Mouse (Mus musculus): ENCODE results near the gene Nsun4. TPM values are rescaled to one million over a fixed set of nuclear protein-coding genes. Genes with fewer than 3 reads are reported as not detected.

Nsun4 gene
- total RNA-seq, 4 experiments from 2014 or later = 10.6 to 11.8 (median 11.7) TPM

GRCm38 (mm10) chr4:116048130-116048920 lies 5.4 kb downstream of the Nsun4 start:
- no peak for DNase-seq (ENCODE audit: low spot score in 2 of 2)

DNA sequence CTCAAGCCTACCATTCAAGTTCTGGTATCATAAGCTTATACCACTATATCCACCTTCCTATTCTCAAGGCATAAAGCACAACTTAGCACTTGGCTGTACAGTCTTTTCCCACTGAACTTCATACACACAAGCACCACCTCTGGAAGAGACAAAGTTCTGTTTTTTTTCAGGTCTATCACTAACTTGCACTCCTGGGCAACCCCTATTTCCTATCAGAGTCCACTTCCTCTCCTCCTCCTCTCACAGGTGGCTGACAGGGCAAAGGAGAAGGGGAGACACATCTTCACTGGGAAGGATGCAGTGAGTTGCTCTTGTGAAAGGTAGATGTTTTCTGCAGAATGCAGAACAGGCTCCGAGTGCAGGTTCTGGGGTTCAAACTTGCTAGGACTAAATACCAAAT lies 6.0 kb downstream of the Nsun4 start:
- DNase-seq (ENCODE audit: low spot score in 2 of 2) = no peak

- DNase-seq (ENCODE audit: low spot score in 2 of 2) = no peak
These were observed 7.1 kb downstream of the Nsun4 start for GRCm38 (mm10) chr4:116046604-116047003.

GRCm38 (mm10) chr4:116042186-116042585 lies 11.5 kb downstream of the Nsun4 start:
- DNase-seq (ENCODE audit: low spot score in 2 of 2) = no peak

GRCm38 (mm10) chr4:116040466-116040865 lies 13.2 kb downstream of the Nsun4 start:
- no peak for DNase-seq (ENCODE audit: low spot score in 2 of 2)

- DNase-seq (ENCODE audit: low spot score in 2 of 2) = peak in 1 of 2 experiments; percentile 42
These were observed 20.3 kb downstream of the Nsun4 start for GRCm38 (mm10) chr4:116033374-116033773.

GRCm38 (mm10) chr4:116032906-116033305 lies 20.8 kb downstream of the Nsun4 start:
- DNase-seq (ENCODE audit: low spot score in 2 of 2) = no peak

GRCm38 (mm10) chr4:116017902-116018746 lies 35.6 kb downstream of the Nsun4 start, which contains the start of gene Faah:
TSS of gene Faah (minus strand) at chr4:116017926.
- DNase-seq (ENCODE audit: low spot score in 2 of 2) = no peak

GRCm38 (mm10) chr4:116017300-116017901 lies 36.3 kb downstream of the Nsun4 start:
- DNase-seq (ENCODE audit: low spot score in 2 of 2) = peak; percentile 54 to 72

- DNase-seq (ENCODE audit: low spot score in 2 of 2) = no peak
These were observed 36.8 kb downstream of the Nsun4 start for GRCm38 (mm10) chr4:116016862-116017299.

GRCm38 (mm10) chr4:116016396-116016795 lies 37.3 kb downstream of the Nsun4 start:
- no peak for DNase-seq (ENCODE audit: low spot score in 2 of 2)

GRCm38 (mm10) chr4:116015996-116016395 lies 37.7 kb downstream of the Nsun4 start:
- DNase-seq (ENCODE audit: low spot score in 2 of 2) = peak; percentile 72 to 77

GRCm38 (mm10) chr4:116015502-116015901 lies 38.2 kb downstream of the Nsun4 start:
- no peak for DNase-seq (ENCODE audit: low spot score in 2 of 2)

DNA sequence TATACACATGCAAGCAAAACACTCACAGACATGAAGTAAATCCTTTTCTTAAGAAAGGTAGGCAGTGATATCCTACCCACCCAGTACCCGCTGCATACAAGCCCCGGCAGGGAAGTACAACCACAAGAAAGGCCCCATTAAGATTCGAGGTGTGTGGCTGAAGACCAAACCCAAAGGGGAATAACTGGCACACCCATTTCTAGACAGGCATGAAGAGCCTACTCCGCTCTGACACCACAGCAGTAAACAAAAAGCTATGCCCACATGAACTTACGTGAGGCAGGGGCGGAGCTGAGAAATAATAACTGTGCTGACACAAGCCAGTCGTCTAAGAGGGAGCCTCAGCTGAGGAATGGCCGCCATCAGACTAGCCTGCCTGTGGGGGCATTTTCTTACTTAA lies 43.5 kb downstream of the Nsun4 start:
- DNase-seq (ENCODE audit: low spot score in 2 of 2) = no peak

- no peak for DNase-seq (ENCODE audit: low spot score in 2 of 2)
These were observed 52.5 kb downstream of the Nsun4 start for GRCm38 (mm10) chr4:116001206-116001605.

DNA sequence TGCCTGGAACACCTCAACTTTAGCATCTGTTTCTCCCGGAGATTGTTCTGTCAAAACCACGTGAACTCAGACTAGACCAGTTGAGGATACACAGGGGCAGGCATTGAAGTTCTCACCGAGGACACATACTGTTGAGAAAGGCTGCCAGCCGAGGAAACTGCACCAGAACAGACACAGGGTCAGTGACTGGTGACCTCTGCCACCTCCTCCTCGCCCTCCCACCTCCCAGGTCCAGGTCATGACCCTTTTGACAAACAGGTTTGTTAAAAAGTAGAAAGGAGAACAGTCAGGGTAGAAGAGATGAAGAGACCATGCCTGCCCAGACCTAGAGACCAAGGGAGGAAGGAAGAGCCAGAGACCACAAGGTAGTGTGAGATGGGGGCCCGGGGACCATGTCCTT lies 53.0 kb downstream of the Nsun4 start:
- no peak for DNase-seq (ENCODE audit: low spot score in 2 of 2)

DNA sequence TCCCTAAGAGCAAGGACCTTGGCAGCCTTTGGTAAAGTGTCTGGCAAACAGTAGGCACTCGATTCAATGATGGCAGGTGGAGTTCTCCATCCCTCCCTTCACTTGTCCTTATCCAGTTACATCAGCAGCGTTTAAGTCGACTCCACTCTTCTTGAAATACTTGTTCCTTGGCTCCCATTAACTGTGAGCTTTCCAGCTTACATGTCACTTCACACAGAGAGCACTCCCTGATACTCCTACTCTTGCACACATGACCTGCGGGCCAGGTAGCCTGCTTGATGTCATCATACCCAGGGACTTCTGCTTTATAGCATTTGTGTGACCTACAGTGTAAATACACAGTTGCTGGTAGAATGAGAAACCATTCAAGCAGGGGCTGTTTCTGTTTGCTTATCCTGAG lies 56.9 kb downstream of the Nsun4 start:
- no peak for DNase-seq (ENCODE audit: low spot score in 2 of 2)

GRCm38 (mm10) chr4:115995376-115995730 lies 58.3 kb downstream of the Nsun4 start:
- DNase-seq (ENCODE audit: low spot score in 2 of 2) = no peak

GRCm38 (mm10) chr4:115994662-115995375 lies 58.9 kb downstream of the Nsun4 start:
- DNase-seq (ENCODE audit: low spot score in 2 of 2) = no peak

DNA sequence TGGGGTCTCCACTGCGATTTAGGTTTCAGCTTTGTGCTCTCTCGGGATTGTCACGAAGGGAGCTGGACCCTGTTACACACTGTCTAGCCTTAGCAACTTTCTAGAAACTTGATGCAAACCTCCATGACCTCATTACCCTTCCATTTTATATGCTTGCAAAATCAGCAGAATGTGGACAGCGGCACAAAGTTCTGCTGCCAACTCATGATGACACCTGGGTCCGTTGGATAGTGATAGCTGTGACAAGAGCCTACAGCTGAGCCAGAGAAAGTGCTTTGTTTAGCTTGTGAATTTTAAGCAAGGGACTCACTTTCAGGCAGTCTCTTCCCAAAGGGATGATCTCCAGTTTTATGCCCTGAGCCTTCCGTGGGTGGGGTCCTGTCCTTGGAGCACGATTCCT lies 64.3 kb downstream of the Nsun4 start:
- no peak for DNase-seq (ENCODE audit: low spot score in 2 of 2)

GRCm38 (mm10) chr4:115987858-115988530 lies 65.7 kb downstream of the Nsun4 start:
- no peak for DNase-seq (ENCODE audit: low spot score in 2 of 2)

All from layer of hippocampus, adult 8-10 months (tissue).